10 mouse cellular contexts compared by ENCODE assay signal in genomic region chr17:26849106-26849745, GRCm38 (mm10). TPM values are rescaled to one million over a fixed set of nuclear protein-coding genes. Genes with fewer than 3 reads are reported as not detected.
DNase-seq lines count a peak whose midpoint lies in the region; ATAC-seq and TF ChIP-seq lines count a peak whose summit lies in the region.
"Had no signal": no experiment of that assay in that cellular context is flagged by ENCODE, and none has a peak within 500 bp of the region (broad histone marks: within the 10 kb centered on the region; RNA-seq: fewer than 3 reads in every experiment).

No protein-coding gene starts in this region.

- 3% methylated on average over 19 of the region's 19 CpGs for WGBS in heart, embryonic 10.5 days
- 4% methylated on average over 19 of the region's 19 CpGs for WGBS in forebrain, embryonic 15.5 days
- WGBS in liver, embryonic 12.5 days (ENCODE audit: insufficient replicate concordance), result 6% methylated on average over 19 of the region's 19 CpGs

- intact Hi-C loops in heart, postnatal 14 days (cut with DNase I), result no loop called here

- ATAC-seq in forebrain, embryonic 15.5 days (replicated peaks), result no peak
- ATAC-seq in liver, embryonic 12.5 days, result no peak
- no peak for ATAC-seq in activated CD4-positive, CD25-positive, alpha-beta regulatory T cell, adult 4 months

- H3K4me2 ChIP-seq in forebrain, embryonic 15.5 days (replicated peaks), result 0 out of 2 replicates have a peak overlapping the region, but pooled peaks have one; percentile 28
- peak overlapping the region; percentile 49 for H3K4me2 ChIP-seq in liver, embryonic 12.5 days

- no peak overlapping the region for H3K9ac ChIP-seq in forebrain, embryonic 15.5 days (replicated peaks)
- no peak overlapping the region for H3K9ac ChIP-seq in liver, embryonic 12.5 days

- DNase-seq in heart, embryonic 10.5 days (ENCODE audit: low spot score), result peak; percentile 61
- no peak for DNase-seq in heart, postnatal 14 days
- no peak for DNase-seq in adrenal gland, adult 8-10 months
- DNase-seq in cerebellum, postnatal 36 days, result no peak

- H3K4me3 ChIP-seq in heart, embryonic 10.5 days, result peak overlapping the region; percentile 66
- H3K4me3 ChIP-seq in E14TG2a.4 (replicated peaks; ENCODE audit: low read length), result peak overlapping the region; percentile 69
- H3K4me3 ChIP-seq in forebrain, embryonic 15.5 days, result peak overlapping the region; percentile 17; the same call in 1 of the 2 replicates
- H3K4me3 ChIP-seq in liver, embryonic 12.5 days, result peak overlapping the region; percentile 22

- H3K27me3 ChIP-seq in heart, embryonic 10.5 days (ENCODE audit: insufficient read depth, poor library complexity, severe bottlenecking), result peaks cover 74% of the 10 kb centered on the region
- H3K27me3 ChIP-seq in E14TG2a.4 (ENCODE audit: insufficient read depth, low read length), result peaks cover 85% of the 10 kb centered on the region
- H3K27me3 ChIP-seq in forebrain, embryonic 15.5 days, result peaks cover 81% of the 10 kb centered on the region
- peaks cover 92% of the 10 kb centered on the region for H3K27me3 ChIP-seq in liver, embryonic 12.5 days (replicated peaks)

- H3K36me3 ChIP-seq in heart, embryonic 10.5 days, result no peaks in the 10 kb centered on the region
- H3K36me3 ChIP-seq in E14TG2a.4 (ENCODE audit: insufficient read depth, low read length), result no peaks in the 10 kb centered on the region
- H3K36me3 ChIP-seq in forebrain, embryonic 15.5 days, result no peaks in the 10 kb centered on the region
- no peaks in the 10 kb centered on the region for H3K36me3 ChIP-seq in liver, embryonic 12.5 days

- peaks cover 36% of the 10 kb centered on the region for H3K4me1 ChIP-seq in heart, embryonic 10.5 days
- H3K4me1 ChIP-seq in E14TG2a.4 (replicated peaks; ENCODE audit: low read depth, low read length), result peaks cover 31% of the 10 kb centered on the region
- peaks cover 18% of the 10 kb centered on the region for H3K4me1 ChIP-seq in forebrain, embryonic 15.5 days
- peaks cover 2% of the 10 kb centered on the region for H3K4me1 ChIP-seq in liver, embryonic 12.5 days

- peak overlapping the region; percentile 94 for H3K27ac ChIP-seq in heart, embryonic 10.5 days
- H3K27ac ChIP-seq in forebrain, embryonic 15.5 days (replicated peaks), result no peak overlapping the region
- no peak overlapping the region for H3K27ac ChIP-seq in liver, embryonic 12.5 days

- no peak for TF ChIP-seq CTCF in E14TG2a.4 (conservative IDR thresholded peaks at IDR 0.05; ENCODE audit: low read length)

- no peaks in the 10 kb centered on the region for H3K9me3 ChIP-seq in heart, embryonic 10.5 days
- H3K9me3 ChIP-seq in E14TG2a.4 (ENCODE audit: low read length), result no peaks in the 10 kb centered on the region
- H3K9me3 ChIP-seq in forebrain, embryonic 15.5 days, result no peaks in the 10 kb centered on the region
- H3K9me3 ChIP-seq in liver, embryonic 12.5 days (replicated peaks), result no peaks in the 10 kb centered on the region

RNA-seq across cellular contexts. Expression of gene Nkx2-5, which starts 4.4 kb away (rescaled TPM):
- polyA plus RNA-seq in heart, embryonic 10.5 days (2016; fragmentation: Nextera tagmentation; extraction: Ambion mirVana), result 146 and 189 TPM in 2 replicates
- 10 to 100 TPM; 78.9 to 80.4 TPM for total RNA-seq in heart, postnatal 14 days (2021)
- polyA plus RNA-seq in forebrain, embryonic 15.5 days (2015; fragmentation: Nextera tagmentation; extraction: Ambion mirVana), result 0.59 TPM in 1 of 2 replicates, not detected in the other
- polyA plus RNA-seq in liver, embryonic 12.5 days (2016; fragmentation: Nextera tagmentation; extraction: Ambion mirVana), result 0.13 and 0.19 TPM in 2 replicates
- not detected for total RNA-seq in adrenal gland, adult 8-10 months (2022)
- not detected for polyA plus RNA-seq in activated CD4-positive, CD25-positive, alpha-beta regulatory T cell, adult 4 months (2017; shearing (Covaris generic))
- total RNA-seq: adrenal gland, adult 2 months; layer of hippocampus, adult 8-10 months had no signal

Comparison
In these comparisons a context has a peak if more than half of its experiments do, and no peak if none do; other contexts are left out.
1. H3K4me3 ChIP-seq: peak in every context shown above with its lines; median percentile 69 in E14TG2a.4; 66 in heart, embryonic 10.5 days; 22 in liver, embryonic 12.5 days; 17 in forebrain, embryonic 15.5 days.
2. RNA of gene Nkx2-5, which starts 4.4 kb away (polyA plus RNA-seq): 146 to 189 TPM in heart, embryonic 10.5 days; 0.13 to 0.19 TPM in liver, embryonic 12.5 days, 0.59 TPM in forebrain, embryonic 15.5 days and not detected in activated CD4-positive, CD25-positive, alpha-beta regulatory T cell, adult 4 months; every median in the first group is over 10 times any median in the second.